Mouse (Mus musculus): ENCODE results near the gene Pdxdc1.

DNA sequence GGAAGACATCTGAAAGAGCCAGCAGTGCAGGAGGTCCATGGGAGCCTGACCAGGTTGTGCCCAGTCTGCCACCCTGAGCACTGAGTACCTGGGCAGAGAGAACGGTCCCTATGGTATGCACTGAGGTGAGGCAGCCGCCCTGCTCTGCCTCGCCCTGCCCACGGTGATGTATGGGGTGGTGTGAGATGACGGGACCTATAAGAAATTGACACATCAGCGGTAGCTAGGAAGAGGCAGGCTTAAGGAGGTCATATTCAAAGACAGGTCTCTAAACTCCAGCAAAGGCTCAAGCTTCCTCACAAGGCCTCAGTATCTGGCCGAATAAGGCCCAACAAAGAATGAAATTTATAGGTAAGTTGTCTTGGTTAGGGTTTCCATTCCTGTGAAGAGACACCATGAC, 18.9 kb upstream of the Pdxdc1 start:
- TF ChIP-seq POLR2A (IDR thresholded peaks at IDR 0.05; ENCODE audit: control insufficient read depth, extremely low read depth, insufficient read depth, low read length, poor library complexity) (no peak), CTCF (IDR thresholded peaks at IDR 0.05; ENCODE audit: borderline replicate concordance, control insufficient read depth, extremely low read depth, insufficient read depth, low read length, poor library complexity) (no peak)

Data from thymus, adult 2 months (tissue).